Mouse (Mus musculus) brain, embryonic 14.5 days (tissue): Measurements from ENCODE around the gene Gata2.

Experiments used
- CTCF ChIP-seq: fragments of 200-500 bp; IDR thresholded peaks from 2 replicates; pipeline ENCODE4 v1.5.1; 2012; ENCODE audit warnings: inconsistent platforms, mild to moderate bottlenecking, moderate library complexity, borderline replicate concordance; ENCODE audit not compliant: insufficient read depth, insufficient read length; ENCODE audit errors: extremely low read depth
- POLR2A ChIP-seq: fragments of 200-500 bp; IDR thresholded peaks from 2 replicates; pipeline ENCODE4 v1.6.1; 2012; ENCODE audit warnings: mild to moderate bottlenecking, inconsistent platforms, borderline replicate concordance; ENCODE audit not compliant: poor library complexity, insufficient read depth, insufficient read length, severe bottlenecking; ENCODE audit errors: extremely low read depth

- TF ChIP-seq CTCF (no peak), POLR2A (no peak)
Measured at GRCm38 (mm10) chr6:88251798-88252478, 58.2 kb downstream of the Gata2 start.
